Mouse (Mus musculus): ENCODE data around the gene Gm49369.

The Gm49369 gene

GRCm38 (mm10) chr7:142393191-142393590 lies 10.7 kb upstream of the Gm49369 start:
- DNase-seq = no peak

- no peak for DNase-seq
Observed at GRCm38 (mm10) chr7:142391609-142392008, 9.1 kb upstream of the Gm49369 start.

- no peak for DNase-seq
Observed at GRCm38 (mm10) chr7:142391108-142391507, 8.6 kb upstream of the Gm49369 start.

GRCm38 (mm10) chr7:142389961-142390650 lies 7.6 kb upstream of the Gm49369 start:
- no peak for DNase-seq

GRCm38 (mm10) chr7:142388740-142389139 lies 6.3 kb upstream of the Gm49369 start:
- no peak for DNase-seq

GRCm38 (mm10) chr7:142388198-142388597 lies 5.7 kb upstream of the Gm49369 start:
- DNase-seq = no peak

GRCm38 (mm10) chr7:142387419-142388148 lies 5.1 kb upstream of the Gm49369 start, which contains the start of gene Ctsd:
Ctsd (minus strand) TSS chr7:142388038.
- peak; percentile 98 for DNase-seq

GRCm38 (mm10) chr7:142386621-142387201 lies 4.2 kb upstream of the Gm49369 start:
- DNase-seq = no peak

GRCm38 (mm10) chr7:142385742-142386403 lies 3.4 kb upstream of the Gm49369 start:
- no peak for DNase-seq

- DNase-seq = no peak
Observed at GRCm38 (mm10) chr7:142384306-142384705, 1.8 kb upstream of the Gm49369 start.

- DNase-seq = no peak
Observed at GRCm38 (mm10) chr7:142381175-142381574, 1.3 kb downstream of the Gm49369 start.

GRCm38 (mm10) chr7:142379186-142379585 lies 3.3 kb downstream of the Gm49369 start:
- DNase-seq = no peak

- DNase-seq = no peak
Observed at GRCm38 (mm10) chr7:142377233-142377925, 5.1 kb downstream of the Gm49369 start.

- no peak for DNase-seq
Observed at GRCm38 (mm10) chr7:142376096-142376495, 6.4 kb downstream of the Gm49369 start.

- DNase-seq = peak; percentile 73
Observed at GRCm38 (mm10) chr7:142375261-142375724, 7.2 kb downstream of the Gm49369 start.

- DNase-seq = no peak
Observed at GRCm38 (mm10) chr7:142374413-142375015, 8.0 kb downstream of the Gm49369 start.

GRCm38 (mm10) chr7:142373641-142374412 lies 8.6 kb downstream of the Gm49369 start, which contains the start of gene Ifitm10:
Ifitm10 (minus strand) TSS chr7:142373753.
- DNase-seq = no peak

GRCm38 (mm10) chr7:142373039-142373438 lies 9.4 kb downstream of the Gm49369 start:
- no peak for DNase-seq

GRCm38 (mm10) chr7:142371768-142372661 lies 10.5 kb downstream of the Gm49369 start:
- peak; percentile 55 for DNase-seq

- peak; percentile 71 for DNase-seq
Observed at GRCm38 (mm10) chr7:142371398-142371767, 11.1 kb downstream of the Gm49369 start.
